Mouse (Mus musculus): Measurements from ENCODE around the gene Capn7. TPM values are rescaled to one million over a fixed set of nuclear protein-coding genes. Genes with fewer than 3 reads are reported as not detected.

The Capn7 gene
- polyA plus RNA-seq, 1 experiment from 2014 or later = 37.1 TPM

DNA sequence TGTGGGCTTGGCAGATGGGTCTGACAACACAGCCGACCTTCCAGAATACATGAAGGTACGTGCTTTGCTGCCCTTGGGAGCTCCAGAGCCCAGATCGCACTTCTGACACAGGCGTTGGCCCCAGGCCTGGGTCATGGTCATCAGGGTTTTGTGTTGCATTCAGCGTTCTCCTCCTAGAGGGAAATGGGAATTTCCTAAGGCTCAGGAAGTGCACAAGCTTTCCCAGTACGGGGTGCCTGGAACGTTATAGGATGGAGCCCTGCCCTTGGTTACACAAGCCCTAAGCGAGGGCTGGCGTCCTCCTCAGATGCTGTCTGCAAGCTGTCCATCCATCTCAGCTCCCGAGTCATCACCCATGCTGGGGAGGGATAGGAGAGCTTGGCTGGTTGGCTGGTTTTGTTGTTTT lies 76.2 kb downstream of the Capn7 start:
- 76% methylated on average over 10 of the region's 10 CpGs for WGBS
- Histone ChIP-seq H3K27me3 (ENCODE audit: insufficient read depth, poor library complexity, severe bottlenecking) (no peaks in the 10 kb centered on the region), H3K4me3 (no peak overlapping the region), H3K9me3 (no peaks in the 10 kb centered on the region), H3K4me1 (peaks cover 98% of the 10 kb centered on the region), H3K27ac (peak overlapping the region; percentile 64), H3K36me3 (peaks cover 23% of the 10 kb centered on the region; the same call in 1 of the 2 replicates)
- DNase-seq (ENCODE audit: low spot score) = peak; percentile 74

DNA sequence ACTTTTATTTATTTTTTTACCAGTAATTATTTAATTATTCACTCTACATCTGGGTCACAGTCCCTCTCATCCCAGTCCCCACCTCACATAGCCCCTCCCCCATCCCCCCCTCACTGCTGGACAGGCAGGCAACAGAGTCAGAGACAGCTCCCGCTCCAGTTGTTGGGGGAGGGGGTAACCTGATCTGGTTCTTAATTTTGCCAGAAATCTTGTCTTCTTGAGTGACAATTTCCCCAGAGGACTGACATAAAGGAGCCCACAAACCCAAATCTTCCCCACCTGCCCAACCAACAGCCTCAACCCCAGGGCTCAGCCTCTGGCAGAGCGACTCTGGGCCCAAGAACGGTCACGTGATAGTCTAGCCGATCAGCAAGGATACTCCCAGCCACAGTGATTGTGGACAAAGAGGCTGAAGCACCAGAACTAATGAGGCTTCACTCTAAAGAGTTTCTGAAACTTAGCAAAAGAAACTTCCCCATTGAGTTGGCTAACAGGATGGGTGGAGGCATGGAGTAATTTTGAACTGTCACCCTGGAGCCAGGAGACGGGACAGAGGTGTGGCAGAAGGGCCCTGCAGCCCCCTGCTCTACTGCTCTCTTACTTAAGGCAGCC lies 77.1 kb downstream of the Capn7 start:
- 62% methylated on average over 6 of the region's 6 CpGs for WGBS
- Histone ChIP-seq H3K27me3 (ENCODE audit: insufficient read depth, poor library complexity, severe bottlenecking) (no peaks in the 10 kb centered on the region), H3K4me3 (no peak overlapping the region), H3K4me1 (peaks cover 98% of the 10 kb centered on the region), H3K36me3 (peaks cover 23% of the 10 kb centered on the region; the same call in 1 of the 2 replicates), H3K9me3 (no peaks in the 10 kb centered on the region), H3K27ac (peak overlapping the region; percentile 74)
- DNase-seq (ENCODE audit: low spot score) = no peak

DNA sequence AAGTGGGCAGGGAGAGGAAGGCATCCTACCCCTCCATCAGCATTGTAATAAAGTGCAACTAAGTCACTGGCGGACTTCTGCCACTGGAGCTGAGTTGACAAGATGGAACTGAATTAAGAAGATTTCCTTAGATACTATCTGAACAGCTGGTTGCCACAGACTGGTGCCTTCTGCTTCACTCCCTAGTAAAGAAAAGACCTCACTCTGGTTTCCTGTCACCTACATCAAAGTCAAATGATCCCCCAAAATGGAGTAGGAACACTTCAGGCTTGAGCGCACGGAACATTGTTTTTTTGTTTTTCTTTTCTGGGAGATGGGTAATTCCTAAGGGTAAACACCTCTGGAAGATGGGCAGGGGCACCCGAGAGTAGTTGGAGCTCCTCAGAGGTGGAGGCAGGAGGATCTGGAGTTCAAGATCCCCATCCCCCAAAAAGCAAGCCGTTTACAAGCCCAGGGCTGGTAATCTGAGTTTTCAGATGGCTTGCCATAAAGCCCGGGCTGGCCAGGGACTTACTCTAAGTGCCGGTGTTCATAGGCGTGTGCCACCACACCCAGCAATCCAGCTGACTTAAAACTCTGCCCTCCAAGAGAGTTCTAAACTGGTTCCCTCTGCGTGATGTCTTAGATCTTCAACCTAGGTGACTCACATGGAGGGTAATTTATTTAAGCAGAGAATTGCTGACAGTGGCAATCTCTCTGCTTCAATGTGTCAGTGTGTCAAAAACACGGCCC lies 78.0 kb downstream of the Capn7 start:
- DNase-seq (ENCODE audit: low spot score) = no peak
- Histone ChIP-seq H3K9me3 (no peaks in the 10 kb centered on the region), H3K4me3 (no peak overlapping the region), H3K4me1 (peaks cover 98% of the 10 kb centered on the region), H3K27ac (peak overlapping the region; percentile 74), H3K27me3 (ENCODE audit: insufficient read depth, poor library complexity, severe bottlenecking) (no peaks in the 10 kb centered on the region), H3K36me3 (peaks cover 23% of the 10 kb centered on the region; the same call in 1 of the 2 replicates)
- WGBS = 65% methylated on average over 10 of the region's 10 CpGs

DNA sequence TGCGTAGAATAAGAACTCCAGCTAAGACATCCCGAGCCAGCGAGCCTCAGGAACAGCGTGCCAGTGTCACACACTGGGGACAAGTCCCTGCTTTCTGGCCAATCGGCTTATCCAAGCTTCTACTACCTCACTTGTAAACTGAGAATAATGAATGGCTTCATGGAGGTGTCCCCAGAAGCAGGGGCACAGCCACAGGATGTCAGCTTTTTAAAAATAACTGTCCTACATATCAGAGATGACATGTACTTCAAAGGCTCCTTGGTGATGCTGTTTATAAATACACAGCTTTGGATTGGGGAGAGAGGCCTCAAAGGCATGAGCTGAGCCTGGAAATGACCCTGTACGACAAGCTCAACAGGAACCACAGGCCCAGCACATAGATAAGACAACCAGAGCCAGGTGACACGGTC lies 78.5 kb downstream of the Capn7 start:
- H3K4me1 ChIP-seq = peaks cover 98% of the 10 kb centered on the region
- H3K27ac ChIP-seq = peak overlapping the region; percentile 74
- peaks cover 19% of the 10 kb centered on the region; the same call in 1 of the 2 replicates for H3K36me3 ChIP-seq
- DNase-seq (ENCODE audit: low spot score) = no peak
- H3K4me3 ChIP-seq = no peak overlapping the region
- WGBS = 44% methylated on average over 7 of the region's 7 CpGs
- H3K9me3 ChIP-seq = no peaks in the 10 kb centered on the region
- no peaks in the 10 kb centered on the region for H3K27me3 ChIP-seq (ENCODE audit: insufficient read depth, poor library complexity, severe bottlenecking)

DNA sequence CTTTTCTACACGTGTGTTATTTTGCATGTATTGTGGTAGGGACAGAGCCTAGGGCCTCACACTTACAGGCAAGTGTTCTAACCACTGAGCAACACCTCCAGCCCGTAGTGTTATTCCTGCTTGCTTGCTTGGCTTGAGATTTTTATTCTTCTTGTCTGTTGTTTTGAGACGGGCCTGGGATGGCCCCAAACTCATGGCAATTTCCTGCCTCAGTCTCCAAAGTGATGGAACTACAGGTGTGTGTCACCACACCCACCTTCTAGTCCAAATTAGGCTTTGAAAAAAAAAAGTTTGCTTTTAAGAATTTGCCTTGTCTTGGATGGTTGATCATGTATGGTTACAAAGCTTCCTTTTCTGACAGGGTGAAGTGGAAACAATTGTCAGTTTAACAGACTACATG lies 80.0 kb downstream of the Capn7 start:
- no peak for DNase-seq (ENCODE audit: low spot score)
- H3K36me3 ChIP-seq = 0 out of 2 replicates have a peak, but pooled peaks cover 4% of the 10 kb centered on the region
- no peak overlapping the region for H3K4me3 ChIP-seq
- peaks cover 98% of the 10 kb centered on the region for H3K4me1 ChIP-seq
- 81% methylated on average over 3 of the region's 3 CpGs for WGBS
- H3K27me3 ChIP-seq (ENCODE audit: insufficient read depth, poor library complexity, severe bottlenecking) = no peaks in the 10 kb centered on the region
- H3K9me3 ChIP-seq = no peaks in the 10 kb centered on the region
- peak overlapping the region; percentile 78; the same call in 1 of the 2 replicates for H3K27ac ChIP-seq

DNA sequence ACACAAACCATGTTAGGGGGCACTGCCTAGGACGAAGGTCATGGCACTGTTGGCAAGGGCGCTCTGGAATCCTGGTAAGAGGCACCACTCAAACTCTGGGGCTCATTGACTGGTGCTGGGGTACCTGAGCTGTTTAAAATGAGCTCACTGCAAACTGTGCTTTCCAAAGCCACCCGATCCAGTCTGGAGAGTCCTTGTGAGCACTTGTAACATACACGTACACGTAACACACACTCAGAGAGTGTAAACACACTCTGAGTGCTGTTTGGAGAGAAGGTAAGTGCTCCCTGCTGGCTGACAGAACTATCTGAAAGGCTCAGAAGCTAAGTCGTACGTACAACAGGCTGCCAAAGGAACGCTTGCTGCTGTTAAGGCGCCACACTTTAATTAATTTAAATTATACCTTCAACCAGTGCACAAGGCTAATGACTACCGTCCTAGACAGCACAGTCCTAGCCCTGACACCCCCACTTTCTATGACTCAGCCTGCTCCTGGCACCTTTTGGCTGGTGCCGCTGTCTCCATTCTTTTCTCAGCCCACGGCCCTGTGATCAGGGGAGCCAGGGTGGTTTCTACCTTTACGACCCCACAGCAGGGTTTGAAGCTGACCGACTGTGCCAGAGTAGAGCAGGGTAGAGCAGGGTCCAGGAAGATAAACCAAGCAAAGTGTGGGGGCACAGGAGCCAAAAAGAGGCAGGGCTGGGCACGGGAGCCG lies 80.6 kb downstream of the Capn7 start:
- Histone ChIP-seq H3K36me3 (peaks cover 6% of the 10 kb centered on the region; the same call in 1 of the 2 replicates), H3K27me3 (ENCODE audit: insufficient read depth, poor library complexity, severe bottlenecking) (no peaks in the 10 kb centered on the region), H3K9me3 (no peaks in the 10 kb centered on the region), H3K4me1 (peaks cover 99% of the 10 kb centered on the region), H3K27ac (peak overlapping the region; percentile 78), H3K4me3 (no peak overlapping the region)
- DNase-seq (ENCODE audit: low spot score) = no peak
- WGBS = 80% methylated on average over 16 of the region's 16 CpGs

DNA sequence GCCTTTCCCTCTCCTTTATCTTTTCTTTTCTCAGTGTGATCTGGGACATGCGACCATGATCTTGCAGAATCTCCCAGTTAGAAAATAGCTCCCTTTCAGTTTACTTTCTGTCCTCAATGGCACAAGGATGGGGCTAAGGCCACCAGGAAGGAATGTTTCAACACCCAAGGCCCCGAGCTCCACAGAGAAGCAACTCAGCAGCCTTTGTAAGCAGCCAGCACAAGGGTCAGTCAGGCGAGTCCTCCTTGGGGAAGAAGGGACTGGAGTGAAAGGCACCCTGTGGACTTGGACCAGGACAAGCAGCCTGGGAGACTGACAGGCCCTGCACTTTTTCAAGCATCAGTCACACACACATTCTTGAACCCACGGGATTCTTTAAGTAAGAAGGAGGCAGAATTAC lies 82.8 kb downstream of the Capn7 start:
- no peaks in the 10 kb centered on the region for H3K9me3 ChIP-seq

DNA sequence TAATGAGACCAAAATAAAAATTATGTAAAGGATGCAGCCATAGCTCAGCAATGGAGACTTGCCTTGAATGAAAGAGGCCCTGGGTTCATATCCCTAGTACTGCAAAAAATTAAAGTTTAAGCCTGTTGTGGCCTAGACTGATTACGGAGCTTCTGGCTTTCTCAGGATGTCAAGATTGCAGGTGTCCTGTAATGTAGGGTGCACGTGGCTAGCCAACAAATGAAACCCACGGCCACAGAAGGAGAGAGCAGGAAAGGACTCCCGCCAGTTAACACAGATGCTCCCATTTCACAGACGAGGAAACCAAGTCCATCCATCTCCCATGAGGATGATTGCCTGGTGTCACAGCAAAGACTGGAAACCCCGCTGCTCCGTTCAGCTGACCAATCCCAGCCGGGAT lies 83.7 kb downstream of the Capn7 start:
- 84% methylated on average over 8 of the region's 8 CpGs for WGBS

More for the DNA sequence above, 82.8 kb downstream of the Capn7 start:
- no peaks in the 10 kb centered on the region for H3K27me3 ChIP-seq (ENCODE audit: insufficient read depth, poor library complexity, severe bottlenecking)
- H3K4me1 ChIP-seq = peaks cover 91% of the 10 kb centered on the region
- DNase-seq (ENCODE audit: low spot score) = no peak
- 27% methylated on average over 4 of the region's 4 CpGs for whole genome bisulfite sequencing
- no peak overlapping the region for H3K4me3 ChIP-seq
- H3K36me3 ChIP-seq = peaks cover 4% of the 10 kb centered on the region; the same call in 1 of the 2 replicates
- peak overlapping the region; percentile 73 for H3K27ac ChIP-seq

DNA sequence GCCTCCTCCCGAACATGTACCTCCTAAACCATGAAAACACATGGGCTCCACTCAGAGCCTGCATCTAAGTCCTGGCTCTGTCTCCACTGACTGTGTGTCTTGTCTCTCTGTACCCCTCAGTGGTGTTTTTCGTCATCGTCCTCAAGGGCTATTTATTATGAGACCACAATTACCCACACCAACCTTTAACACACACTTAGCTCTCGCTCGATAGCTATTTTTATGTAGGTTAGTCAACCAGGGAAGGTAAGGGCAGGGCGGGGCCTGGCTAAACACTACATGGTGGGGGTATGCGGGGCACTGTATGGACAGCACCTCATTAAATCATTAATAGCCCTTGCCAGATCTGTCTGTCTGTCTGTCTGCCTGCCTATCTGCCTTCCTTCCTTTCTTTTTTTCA lies 84.1 kb downstream of the Capn7 start:
- no peak overlapping the region for H3K4me3 ChIP-seq
- peaks cover 78% of the 10 kb centered on the region for H3K4me1 ChIP-seq
- no peaks in the 10 kb centered on the region for H3K27me3 ChIP-seq (ENCODE audit: insufficient read depth, poor library complexity, severe bottlenecking)
- H3K36me3 ChIP-seq = peaks cover 6% of the 10 kb centered on the region
- WGBS = 83% methylated on average over 7 of the region's 7 CpGs
- H3K9me3 ChIP-seq = no peaks in the 10 kb centered on the region
- DNase-seq (ENCODE audit: low spot score) = no peak
- peak overlapping the region; percentile 31; the same call in 1 of the 2 replicates for H3K27ac ChIP-seq

More for the DNA sequence above, 83.7 kb downstream of the Capn7 start:
- no peak overlapping the region for H3K4me3 ChIP-seq
- H3K27me3 ChIP-seq (ENCODE audit: insufficient read depth, poor library complexity, severe bottlenecking) = no peaks in the 10 kb centered on the region
- H3K4me1 ChIP-seq = peaks cover 82% of the 10 kb centered on the region
- peaks cover 4% of the 10 kb centered on the region; the same call in 1 of the 2 replicates for H3K36me3 ChIP-seq
- peak overlapping the region; percentile 73; the same call in 1 of the 2 replicates for H3K27ac ChIP-seq
- H3K9me3 ChIP-seq = no peaks in the 10 kb centered on the region
- DNase-seq (ENCODE audit: low spot score) = no peak

DNA sequence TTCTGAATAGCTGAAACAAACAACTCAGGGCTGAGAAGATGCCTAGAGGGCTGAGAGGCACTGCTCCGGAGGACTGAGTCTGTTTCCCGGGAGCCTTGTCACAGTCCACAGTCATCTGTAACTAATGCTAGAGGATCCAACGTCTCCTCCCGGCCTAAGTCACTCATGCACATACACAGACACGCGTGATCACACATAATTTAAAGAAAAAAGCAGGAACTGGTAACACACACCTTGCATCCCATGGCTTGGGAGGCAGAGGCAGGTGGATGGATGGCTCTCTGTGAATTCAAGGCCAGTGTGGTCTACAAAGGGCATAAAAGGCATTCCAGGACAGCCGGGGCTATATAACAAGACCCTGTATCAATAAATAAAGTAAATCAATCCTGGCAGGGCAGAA lies 84.5 kb downstream of the Capn7 start:
- Histone ChIP-seq H3K4me1 (peaks cover 74% of the 10 kb centered on the region), H3K4me3 (no peak overlapping the region), H3K9me3 (no peaks in the 10 kb centered on the region), H3K27me3 (ENCODE audit: insufficient read depth, poor library complexity, severe bottlenecking) (no peaks in the 10 kb centered on the region), H3K36me3 (peaks cover 10% of the 10 kb centered on the region), H3K27ac (peak overlapping the region; percentile 31; the same call in 1 of the 2 replicates)
- 87% methylated on average over 7 of the region's 7 CpGs for WGBS
- DNase-seq (ENCODE audit: low spot score) = no peak

All from heart, embryonic 10.5 days (tissue).